Mouse (Mus musculus) MEL (cell line): ENCODE measurements around the gene Rgs1. TPM values are rescaled to one million over a fixed set of nuclear protein-coding genes. Genes with fewer than 3 reads are reported as not detected.
A peak's percentile ranks its signal among the peaks of the same experiment; 100 is the strongest.

ENCODE experiments used
- DNase-seq: peaks from one replicate; pipeline ENCODE4 v3.0.0; 2011; ENCODE audit warnings: low read depth, low spot score
- H3K27ac ChIP-seq: 2 replicates; pipeline ENCODE4 v1.5.1; 2012; ENCODE audit warnings: low read depth, mild to moderate bottlenecking, control low read depth, low read length, moderate library complexity; ENCODE audit not compliant: control insufficient read depth
- H3K27me3 ChIP-seq, 2 experiments: fragments of 150-350 bp in 1 of 2; sonication (generic) in 1 of 2; 2 replicates each; pipeline ENCODE4 v1.6.1; 2012; ENCODE audit warnings: low read length in 2 of 2, mild to moderate bottlenecking in 2 of 2, improper control_type of control experiment in 1 of 2, moderate library complexity in 1 of 2; ENCODE audit not compliant: insufficient read depth in 2 of 2, control insufficient read depth in 1 of 2
- H3K36me3 ChIP-seq, 2 experiments: 2 replicates each; pipeline ENCODE4 v1.6.1; 2012 to 2014; ENCODE audit warnings: low read length in 2 of 2, improper control_type of control experiment in 1 of 2, inconsistent platforms in 1 of 2, mild to moderate bottlenecking in 1 of 2; ENCODE audit not compliant: insufficient read depth in 2 of 2, control insufficient read depth in 1 of 2
- H3K4me1 ChIP-seq, 2 experiments: fragments of 150-350 bp in 1 of 2; sonication (generic) in 1 of 2; 2 replicates each; pipeline ENCODE4 v1.6.1; 2012; ENCODE audit warnings: low read length in 2 of 2, improper control_type of control experiment in 1 of 2, mild to moderate bottlenecking in 1 of 2; ENCODE audit not compliant: insufficient read depth in 2 of 2, control insufficient read depth in 1 of 2
- H3K4me3 ChIP-seq, 2 experiments: fragments of 150-350 bp in 1 of 2; sonication (generic) in 1 of 2; 2 replicates each; pipeline ENCODE4 v1.5.1; 2012; ENCODE audit warnings: low read depth in 2 of 2, low read length in 2 of 2, mild to moderate bottlenecking in 2 of 2, moderate library complexity in 2 of 2, control low read depth in 1 of 2, improper control_type of control experiment in 1 of 2; ENCODE audit not compliant: control insufficient read depth in 1 of 2, insufficient read depth in 1 of 2
- H3K79me2 ChIP-seq: 2 replicates; pipeline ENCODE4 v1.6.1; 2012; ENCODE audit warnings: mild to moderate bottlenecking, low read length, moderate library complexity; ENCODE audit not compliant: control insufficient read depth, poor library complexity, insufficient read depth
- H3K9ac ChIP-seq: 2 replicates; pipeline ENCODE4 v1.6.1; 2012; ENCODE audit warnings: low read depth, mild to moderate bottlenecking, control low read depth, low read length, moderate library complexity; ENCODE audit not compliant: control insufficient read depth, poor library complexity, severe bottlenecking
- H3K9me3 ChIP-seq: fragments of 150-350 bp; sonication (generic); replicated peaks from 2 replicates; pipeline ENCODE4 v1.6.1; 2012; ENCODE audit warnings: mild to moderate bottlenecking, low read length, improper control_type of control experiment, moderate library complexity; ENCODE audit not compliant: insufficient read depth
- BHLHE40 ChIP-seq: IDR thresholded peaks from 2 replicates; pipeline ENCODE4 v1.6.1; 2012; ENCODE audit warnings: low read depth, mild to moderate bottlenecking, inconsistent platforms, low read length, improper control_type of control experiment, borderline replicate concordance
- CHD2 ChIP-seq: IDR thresholded peaks from 2 replicates; pipeline ENCODE4 v1.6.1; 2011; ENCODE audit warnings: low read length, improper control_type of control experiment
- CTCF ChIP-seq, 3 experiments: IDR thresholded peaks in 2 of 3; conservative IDR thresholded peaks in 1 of 3; 2 replicates each; pipeline ENCODE4 v1.5.1; 2011 to 2012; ENCODE audit warnings: low read length in 3 of 3, low read depth in 2 of 3, mild to moderate bottlenecking in 2 of 3, improper control_type of control experiment in 1 of 3, inconsistent platforms in 1 of 3, mixed read lengths in 1 of 3, moderate library complexity in 1 of 3; ENCODE audit not compliant: control insufficient read depth in 1 of 3, insufficient read depth in 1 of 3, poor library complexity in 1 of 3, severe bottlenecking in 1 of 3
- E2F4 ChIP-seq: IDR thresholded peaks from 2 replicates; pipeline ENCODE4 v1.6.1; 2011; ENCODE audit warnings: low read depth, low read length, improper control_type of control experiment, borderline replicate concordance
- EP300 ChIP-seq, 2 experiments: IDR thresholded peaks; 2 replicates each; pipeline ENCODE4 v1.6.1; 2011; ENCODE audit warnings: improper control_type of control experiment in 2 of 2, low read length in 2 of 2, low read depth in 1 of 2, mild to moderate bottlenecking in 1 of 2
- ETS1 ChIP-seq: IDR thresholded peaks from 2 replicates; pipeline ENCODE4 v1.6.1; 2012; ENCODE audit warnings: low read depth, mild to moderate bottlenecking, inconsistent platforms, low read length, improper control_type of control experiment, moderate library complexity
- GABPA ChIP-seq: IDR thresholded peaks from 2 replicates; pipeline ENCODE4 v1.6.1; 2012; ENCODE audit warnings: low read depth, mild to moderate bottlenecking, inconsistent platforms, low read length, improper control_type of control experiment, moderate library complexity
- GATA1 ChIP-seq: IDR thresholded peaks from 2 replicates; pipeline ENCODE4 v1.6.1; 2011; ENCODE audit warnings: low read depth, low read length, improper control_type of control experiment
- MAFK ChIP-seq: IDR thresholded peaks from 2 replicates; pipeline ENCODE4 v1.6.1; 2011; ENCODE audit warnings: low read depth, mild to moderate bottlenecking, low read length, improper control_type of control experiment, borderline replicate concordance
- MAX ChIP-seq: IDR thresholded peaks from 2 replicates; pipeline ENCODE4 v1.6.1; 2011; ENCODE audit warnings: low read length, improper control_type of control experiment
- MAZ ChIP-seq: IDR thresholded peaks from 2 replicates; pipeline ENCODE4 v1.6.1; 2012; ENCODE audit warnings: low read depth, mild to moderate bottlenecking, inconsistent platforms, low read length, improper control_type of control experiment
- MEF2A ChIP-seq: IDR thresholded peaks from 2 replicates; pipeline ENCODE4 v1.6.1; 2014; ENCODE audit warnings: low read depth, mild to moderate bottlenecking, inconsistent platforms, low read length, improper control_type of control experiment; ENCODE audit not compliant: poor library complexity, insufficient replicate concordance, severe bottlenecking; ENCODE audit errors: extremely low read depth
- MXI1 ChIP-seq: IDR thresholded peaks from 2 replicates; pipeline ENCODE4 v1.6.1; 2011; ENCODE audit warnings: mild to moderate bottlenecking, low read depth, low read length, improper control_type of control experiment
- MYB ChIP-seq: IDR thresholded peaks from 2 replicates; pipeline ENCODE4 v1.6.1; 2011; ENCODE audit warnings: mild to moderate bottlenecking, low read depth, low read length, improper control_type of control experiment
- MYC ChIP-seq: IDR thresholded peaks from 2 replicates; pipeline ENCODE4 v1.6.1; 2011; ENCODE audit warnings: low read depth, mild to moderate bottlenecking, low read length, improper control_type of control experiment, moderate library complexity
- NELFE ChIP-seq: IDR thresholded peaks from 2 replicates; pipeline ENCODE4 v1.6.1; 2011; ENCODE audit warnings: low read depth, low read length, improper control_type of control experiment
- NRF1 ChIP-seq: IDR thresholded peaks from 2 replicates; pipeline ENCODE4 v1.6.1; 2014; ENCODE audit warnings: low read depth, mild to moderate bottlenecking, inconsistent platforms, low read length, improper control_type of control experiment, moderate library complexity; ENCODE audit not compliant: poor library complexity, insufficient read depth, severe bottlenecking
- POLR2A ChIP-seq, 2 experiments: IDR thresholded peaks; 2 replicates each; pipeline ENCODE4 v1.6.1; 2011 to 2012; ENCODE audit warnings: low read length in 2 of 2, mild to moderate bottlenecking in 2 of 2, control low read depth in 1 of 2, improper control_type of control experiment in 1 of 2, low read depth in 1 of 2, moderate library complexity in 1 of 2; ENCODE audit not compliant: control insufficient read depth in 1 of 2, insufficient read depth in 1 of 2, poor library complexity in 1 of 2
- POLR2AphosphoS2 ChIP-seq: IDR thresholded peaks from 2 replicates; pipeline ENCODE4 v1.6.1; 2011; ENCODE audit warnings: low read length, improper control_type of control experiment
- POLR2AphosphoS5 ChIP-seq: IDR thresholded peaks from 2 replicates; pipeline ENCODE4 v1.6.1; 2012; ENCODE audit warnings: low read depth, borderline replicate concordance, mild to moderate bottlenecking, inconsistent platforms, low read length, moderate library complexity, mixed read lengths
- RAD21 ChIP-seq: IDR thresholded peaks from 2 replicates; pipeline ENCODE4 v1.6.1; 2011; ENCODE audit warnings: mild to moderate bottlenecking, low read depth, low read length, improper control_type of control experiment
- RCOR1 ChIP-seq: IDR thresholded peaks from 2 replicates; pipeline ENCODE4 v1.6.1; 2012; ENCODE audit warnings: low read depth, mild to moderate bottlenecking, inconsistent platforms, low read length, improper control_type of control experiment
- SIN3A ChIP-seq: IDR thresholded peaks from 2 replicates; pipeline ENCODE4 v1.6.1; 2012; ENCODE audit warnings: low read length, improper control_type of control experiment, inconsistent platforms
- SMC3 ChIP-seq: IDR thresholded peaks from 2 replicates; pipeline ENCODE4 v1.6.1; 2011; ENCODE audit warnings: low read depth, low read length, improper control_type of control experiment
- TAL1 ChIP-seq: IDR thresholded peaks from 2 replicates; pipeline ENCODE4 v1.6.1; 2012; ENCODE audit warnings: mild to moderate bottlenecking, inconsistent platforms, low read length, moderate library complexity, mixed read lengths
- TCF12 ChIP-seq: IDR thresholded peaks from 2 replicates; pipeline ENCODE4 v1.6.1; 2014; ENCODE audit warnings: low read depth, mild to moderate bottlenecking, inconsistent platforms, low read length, improper control_type of control experiment, moderate library complexity
- UBTF ChIP-seq: IDR thresholded peaks from 2 replicates; pipeline ENCODE4 v1.6.1; 2012; ENCODE audit warnings: low read depth, mild to moderate bottlenecking, inconsistent platforms, low read length, improper control_type of control experiment, moderate library complexity, borderline replicate concordance; ENCODE audit not compliant: insufficient read depth
- USF1 ChIP-seq: IDR thresholded peaks from 2 replicates; pipeline ENCODE4 v1.6.1; 2014; ENCODE audit warnings: low read depth, mild to moderate bottlenecking, inconsistent platforms, low read length, improper control_type of control experiment, moderate library complexity
- ZC3H11A ChIP-seq: IDR thresholded peaks from 2 replicates; pipeline ENCODE4 v1.6.1; 2012; ENCODE audit warnings: low read depth, mild to moderate bottlenecking, inconsistent platforms, low read length, improper control_type of control experiment
- ZKSCAN1 ChIP-seq: IDR thresholded peaks from 2 replicates; pipeline ENCODE4 v1.6.1; 2012; ENCODE audit warnings: low read depth, mild to moderate bottlenecking, inconsistent platforms, low read length, improper control_type of control experiment, moderate library complexity
- ZMIZ1 ChIP-seq: IDR thresholded peaks from 2 replicates; pipeline ENCODE4 v1.6.1; 2012; ENCODE audit warnings: low read depth, mild to moderate bottlenecking, inconsistent platforms, low read length, improper control_type of control experiment, moderate library complexity
- polyA plus RNA-seq, 2 experiments: library from polyadenylated mRNA; stranded (reverse) in 1 of 2; unstranded in 1 of 2; fragments of >175 nt in 1 of 2; fragments of >200 nt in 1 of 2; gene quantifications; 2 replicates each; pipeline versions ENCODE4 v1.2.1 to v1.2.4; 2012; ENCODE audit warnings: low replicate concordance in 2 of 2, low read depth in 1 of 2; ENCODE audit not compliant: insufficient read length in 2 of 2, insufficient read depth in 1 of 2, missing spikeins in 1 of 2
- total RNA-seq: library from RNA; depleted of rRNA; stranded (reverse); fragments of 300-350 nt; gene quantifications from 2 replicates; pipeline ENCODE4 v1.2.3, GENCODE M21; 2012

The Rgs1 gene
- total and polyA plus RNA-seq, 3 experiments = 0.91 to 1.7 TPM; not detected in 1

DNA sequence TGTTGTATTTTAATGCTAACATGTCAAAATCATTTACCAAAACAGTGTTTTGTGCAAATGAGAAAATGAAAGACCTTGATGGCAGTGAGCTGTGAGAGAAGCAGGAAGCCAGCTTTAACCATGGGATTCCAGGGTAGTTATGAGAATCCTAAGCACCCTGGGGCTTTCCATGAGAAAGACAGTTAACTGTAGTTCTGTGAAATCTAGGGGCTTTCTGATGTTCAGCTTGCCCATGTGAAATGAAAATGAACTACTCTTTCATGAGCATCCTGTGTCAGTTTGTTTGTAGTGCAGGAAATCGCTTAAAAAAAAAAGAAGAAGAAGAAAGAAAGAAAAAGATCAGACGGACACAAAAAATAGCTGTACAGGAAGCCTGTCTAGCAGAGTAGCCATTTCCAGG, 23.9 kb upstream of the Rgs1 start:
- Histone ChIP-seq H3K36me3 (peaks cover 0 to 11% of the 10 kb centered on the region in 2 experiments; a peak in 2 of 4 replicates), H3K79me2 (no peaks in the 10 kb centered on the region), H3K9me3 (no peaks in the 10 kb centered on the region), H3K27ac (no peak overlapping the region), H3K4me3 (no peak overlapping the region), H3K27me3 (no peaks in the 10 kb centered on the region), H3K9ac (no peak overlapping the region), H3K4me1 (peaks cover 5 to 10% of the 10 kb centered on the region in 2 experiments)
- DNase-seq = no peak
- no peak for TF ChIP-seq ZKSCAN1
- no peak for TF ChIP-seq CHD2
- no peak for TF ChIP-seq MAZ
- no peak for TF ChIP-seq ZC3H11A
- TF ChIP-seq E2F4 = no peak
- no peak for TF ChIP-seq MAX
- no peak for TF ChIP-seq EP300 (IDR thresholded peaks at IDR 0.05; ENCODE audit: low read depth in 1 of 2, low read length in 2 of 2)

DNA sequence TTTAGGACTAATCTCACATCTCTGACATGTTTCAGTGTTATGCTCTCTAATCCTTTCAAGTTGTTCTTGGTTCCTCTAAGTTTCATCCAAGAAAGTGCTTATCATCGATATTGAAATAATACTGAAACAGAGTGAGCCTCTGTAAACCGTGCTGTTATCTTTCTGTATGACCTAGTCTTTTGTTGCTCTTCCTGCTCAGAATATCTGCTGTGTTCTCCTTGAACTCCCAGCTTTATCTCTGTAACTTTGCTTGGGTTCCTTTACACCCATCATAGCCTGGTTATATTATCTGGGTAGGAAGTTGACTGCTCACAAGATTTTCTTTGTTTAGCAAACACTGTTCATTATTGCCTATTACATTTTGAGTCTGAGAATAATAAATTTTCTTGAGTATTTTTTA, 20.1 kb upstream of the Rgs1 start:
- no peaks in the 10 kb centered on the region for H3K79me2 ChIP-seq
- DNase-seq = peak; percentile 75
- H3K4me3 ChIP-seq = peak overlapping the region in 1 of 2 experiments; percentile 17; a peak in 1 of 4 replicates
- no peaks in the 10 kb centered on the region for H3K9me3 ChIP-seq
- H3K27me3 ChIP-seq = no peaks in the 10 kb centered on the region
- H3K4me1 ChIP-seq = peaks cover 5 to 11% of the 10 kb centered on the region in 2 experiments
- H3K36me3 ChIP-seq = peaks cover 0 to 20% of the 10 kb centered on the region in 2 experiments; a peak in 2 of 4 replicates
- H3K27ac ChIP-seq = peak overlapping the region; percentile 36
- H3K9ac ChIP-seq = no peak overlapping the region
- TF ChIP-seq MEF2A (no peak), SMC3 (no peak), EP300 (IDR thresholded peaks at IDR 0.05; ENCODE audit: low read depth in 1 of 2, low read length in 2 of 2) (peak; percentile 81 to 84), BHLHE40 (peak; percentile 42; the same call in 1 of the 2 replicates), CTCF (IDR thresholded peaks at IDR 0.05 in 2 of 3, conservative IDR thresholded peaks at IDR 0.05 in 1 of 3; ENCODE audit: control insufficient read depth in 1 of 3, insufficient read depth in 1 of 3, low read depth in 2 of 3, low read length in 3 of 3, poor library complexity in 1 of 3, severe bottlenecking in 1 of 3) (no peak), TCF12 (peak; percentile 74), TAL1 (no peak), E2F4 (no peak), MXI1 (no peak), RCOR1 (peak; percentile 93), GATA1 (peak; percentile 92), GABPA (no peak), ETS1 (peak; percentile 82), MAX (no peak), SIN3A (peak; percentile 65; the same call in 1 of the 2 replicates), NELFE (no peak), UBTF (no peak), ZC3H11A (no peak), MYB (no peak), POLR2AphosphoS5 (no peak), CHD2 (no peak), ZMIZ1 (no peak), POLR2AphosphoS2 (no peak), USF1 (no peak), POLR2A (IDR thresholded peaks at IDR 0.05; ENCODE audit: control insufficient read depth in 1 of 2, insufficient read depth in 1 of 2, low read depth in 1 of 2, low read length in 2 of 2, poor library complexity in 1 of 2) (no peak), MAFK (peak; percentile 42; the same call in 1 of the 2 replicates), NRF1 (no peak), MAZ (no peak), RAD21 (no peak), MYC (0 out of 2 replicates have a peak, but pooled peaks have one; percentile 31)
